Mouse (Mus musculus): ENCODE data around the gene Arhgef25. TPM values are rescaled to one million over a fixed set of nuclear protein-coding genes. Genes with fewer than 3 reads are reported as not detected.

Arhgef25 gene
- polyA plus RNA-seq, 1 experiment from 2014 or later = 14.3 TPM

DNA sequence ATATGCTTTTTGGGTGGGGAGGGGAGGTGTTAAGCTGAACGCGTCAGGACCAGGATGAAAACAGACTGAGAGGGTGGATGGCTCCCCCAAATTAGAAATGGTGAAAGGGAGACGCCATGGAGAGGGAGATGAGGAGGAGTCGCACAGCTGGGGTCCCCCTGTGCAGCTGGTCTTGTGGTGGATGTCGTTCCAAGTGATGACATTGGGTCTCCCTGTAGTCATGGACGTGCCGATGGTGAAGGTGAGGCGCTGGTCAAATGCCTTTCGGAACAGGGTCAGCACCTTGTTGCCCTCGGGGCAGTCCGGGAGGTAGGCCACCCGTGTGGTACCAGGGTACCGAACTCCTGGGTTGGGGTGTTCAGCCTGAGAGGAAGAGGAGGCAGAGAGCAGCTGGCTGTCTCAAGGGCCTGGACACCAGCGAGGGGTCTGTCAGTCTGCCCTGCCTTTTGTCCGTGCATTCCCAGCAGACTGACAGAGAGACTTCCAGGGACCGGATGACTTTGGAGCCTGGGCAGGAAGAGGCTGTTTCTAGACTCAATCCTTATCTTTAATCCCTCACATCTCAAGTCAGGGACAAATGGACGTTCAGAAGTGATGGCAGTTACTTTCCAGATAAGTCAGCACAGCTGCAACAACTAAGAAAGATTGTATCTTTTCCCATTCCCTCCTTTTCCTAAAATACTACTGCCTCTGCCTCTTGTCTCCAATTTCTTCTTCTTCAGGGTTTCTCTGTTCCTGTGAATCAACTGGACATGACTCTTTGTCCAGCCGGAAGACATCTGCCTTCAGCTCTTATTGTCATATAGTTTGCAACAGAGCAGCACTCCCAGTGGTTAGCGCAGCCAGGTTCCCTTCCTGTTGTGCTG, 1.5 kb upstream of the Arhgef25 start:
- Histone ChIP-seq H3K9me3 (replicated peaks) (no peaks in the 10 kb centered on the region; the same call in 1 of the 2 replicates), H3K27me3 (replicated peaks) (peaks cover 7% of the 10 kb centered on the region; the same call in 1 of the 2 replicates), H3K4me1 (peaks cover 84% of the 10 kb centered on the region), H3K4me2 (peak overlapping the region; percentile 95), H3K36me3 (peaks cover 16% of the 10 kb centered on the region), H3K4me3 (no peak overlapping the region), H3K9ac (peak overlapping the region; percentile 82), H3K27ac (peak overlapping the region; percentile 93)
- 56% methylated on average over 19 of the region's 19 CpGs for WGBS (ENCODE audit: insufficient replicate concordance)
- no peak for ATAC-seq

DNA sequence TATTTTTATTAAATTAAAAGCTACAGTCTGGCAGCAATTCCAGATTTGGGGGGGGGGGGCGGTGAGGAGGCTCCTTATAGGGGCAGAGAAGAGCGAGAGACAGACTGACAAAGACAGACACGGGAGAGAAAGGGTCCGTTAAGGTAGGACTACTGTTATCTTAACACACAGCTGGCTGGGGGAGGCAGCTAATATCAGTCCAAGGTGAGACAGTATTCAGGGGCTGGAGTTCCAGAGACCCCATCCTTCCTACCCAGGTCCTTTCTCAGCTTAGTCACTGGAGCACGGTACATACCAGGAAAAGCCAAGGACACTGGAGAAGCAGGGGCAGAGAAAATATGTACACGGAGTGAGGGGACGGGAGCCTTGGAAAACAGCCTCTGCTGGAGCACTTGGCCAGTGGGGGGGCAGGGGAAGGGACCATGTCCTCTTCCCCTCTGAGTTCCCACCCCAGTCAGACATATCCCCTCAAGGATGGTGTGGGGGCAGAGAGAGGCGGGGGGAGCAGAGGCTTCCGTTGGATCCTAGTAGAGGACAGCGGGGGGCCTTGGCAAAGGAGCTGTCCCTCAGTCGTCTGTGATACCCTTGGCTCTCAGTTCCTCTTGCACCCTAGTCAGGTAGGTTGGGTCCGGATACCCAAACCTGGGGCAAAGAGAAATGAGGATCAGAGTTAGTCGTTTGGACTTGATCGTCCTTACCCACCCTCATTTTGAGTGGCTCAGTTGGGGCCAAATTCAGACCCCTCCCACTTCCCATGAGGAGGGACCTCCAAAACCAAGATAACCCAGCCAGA, 711 bp upstream of the Arhgef25 start:
- peak; percentile 50 for ATAC-seq
- H3K27ac ChIP-seq = peak overlapping the region; percentile 93
- H3K27me3 ChIP-seq (replicated peaks) = peaks cover 7% of the 10 kb centered on the region; the same call in 1 of the 2 replicates
- H3K4me2 ChIP-seq = peak overlapping the region; percentile 95
- H3K36me3 ChIP-seq = peaks cover 17% of the 10 kb centered on the region
- peaks cover 77% of the 10 kb centered on the region for H3K4me1 ChIP-seq
- H3K9me3 ChIP-seq (replicated peaks) = no peaks in the 10 kb centered on the region; the same call in 1 of the 2 replicates
- WGBS (ENCODE audit: insufficient replicate concordance) = 18% methylated on average over 14 of the region's 14 CpGs
- peak overlapping the region; percentile 69 for H3K4me3 ChIP-seq
- H3K9ac ChIP-seq = peak overlapping the region; percentile 82

DNA sequence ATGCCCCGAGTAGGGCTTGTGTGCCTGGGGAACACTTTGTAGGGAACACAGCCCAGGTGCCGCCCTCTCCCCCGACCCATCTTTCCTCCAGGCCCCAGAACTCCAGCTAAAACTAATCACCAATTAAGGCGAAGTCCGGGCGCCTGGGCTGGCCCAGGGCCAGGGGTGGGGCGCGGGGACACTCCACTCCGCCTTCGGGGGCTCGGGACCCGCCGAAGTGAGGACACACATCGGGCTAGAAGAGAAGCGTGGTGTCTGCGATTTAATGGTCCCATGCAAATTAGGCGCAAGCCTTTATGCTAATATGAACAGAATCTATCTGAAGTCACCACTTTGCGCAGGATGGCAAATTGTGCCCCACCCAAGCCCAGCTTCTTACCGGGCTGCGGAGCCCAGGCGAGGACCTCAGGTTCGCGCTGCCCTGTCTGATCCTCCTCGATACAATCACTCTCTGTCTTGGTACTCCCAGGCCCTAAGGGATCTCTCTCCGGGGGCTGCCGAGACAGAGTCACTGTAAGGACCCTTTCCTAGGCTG, 700 bp downstream of the Arhgef25 start:
- Histone ChIP-seq H3K4me1 (peaks cover 71% of the 10 kb centered on the region), H3K36me3 (peaks cover 22% of the 10 kb centered on the region)
- ATAC-seq = peak; percentile 63

DNA sequence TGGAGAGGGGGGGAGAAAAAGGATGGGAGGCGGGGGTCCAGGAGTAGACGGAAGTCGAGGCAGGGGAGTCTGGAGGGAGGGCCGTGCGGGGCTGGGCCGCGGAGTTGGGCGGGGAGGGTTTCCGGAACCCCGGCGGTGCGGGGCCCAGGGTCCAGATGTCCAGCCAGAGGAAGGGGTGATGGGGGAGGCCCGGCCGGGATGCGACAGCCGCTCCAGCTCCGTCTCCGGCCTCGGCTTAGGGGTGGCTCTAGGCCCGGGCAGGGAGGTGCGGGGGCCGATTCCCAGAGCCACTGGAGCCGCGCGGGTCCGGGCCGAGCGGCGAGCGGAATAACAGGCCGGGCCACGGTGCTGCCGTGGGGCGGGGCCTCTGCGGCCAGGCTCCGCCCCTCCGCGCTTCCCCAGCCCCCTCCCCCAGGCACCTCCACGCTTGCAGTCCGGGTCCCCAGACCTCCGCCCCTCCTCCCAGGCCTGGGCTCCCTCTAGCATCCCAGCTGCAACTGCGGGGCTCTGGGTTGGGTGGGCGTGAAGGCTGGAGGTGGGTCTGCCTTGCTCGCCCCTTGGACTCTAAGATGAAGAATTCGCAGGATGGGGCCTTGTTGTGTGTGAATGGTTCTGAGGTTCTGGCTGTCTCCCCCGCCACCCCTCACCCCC, 1.3 kb downstream of the Arhgef25 start:
- peaks cover 73% of the 10 kb centered on the region for H3K4me1 ChIP-seq
- peak; percentile 69 for ATAC-seq
- H3K36me3 ChIP-seq = peaks cover 22% of the 10 kb centered on the region
- 0% methylated on average over 32 of the region's 46 CpGs for WGBS (ENCODE audit: insufficient replicate concordance)
- peaks cover 13% of the 10 kb centered on the region for H3K27me3 ChIP-seq (replicated peaks)
- H3K27ac ChIP-seq = peak overlapping the region; percentile 93
- H3K9me3 ChIP-seq (replicated peaks) = no peaks in the 10 kb centered on the region; the same call in 1 of the 2 replicates
- H3K9ac ChIP-seq = peak overlapping the region; percentile 82
- H3K4me2 ChIP-seq = peak overlapping the region; percentile 95
- peak overlapping the region; percentile 69 for H3K4me3 ChIP-seq

More for the DNA sequence above, 700 bp downstream of the Arhgef25 start:
- Histone ChIP-seq H3K4me3 (peak overlapping the region; percentile 69), H3K27ac (peak overlapping the region; percentile 93), H3K4me2 (peak overlapping the region; percentile 95), H3K9me3 (replicated peaks) (no peaks in the 10 kb centered on the region; the same call in 1 of the 2 replicates), H3K9ac (peak overlapping the region; percentile 82), H3K27me3 (replicated peaks) (peaks cover 8% of the 10 kb centered on the region)
- WGBS (ENCODE audit: insufficient replicate concordance) = under 1% methylated on average over 26 of the region's 26 CpGs

DNA sequence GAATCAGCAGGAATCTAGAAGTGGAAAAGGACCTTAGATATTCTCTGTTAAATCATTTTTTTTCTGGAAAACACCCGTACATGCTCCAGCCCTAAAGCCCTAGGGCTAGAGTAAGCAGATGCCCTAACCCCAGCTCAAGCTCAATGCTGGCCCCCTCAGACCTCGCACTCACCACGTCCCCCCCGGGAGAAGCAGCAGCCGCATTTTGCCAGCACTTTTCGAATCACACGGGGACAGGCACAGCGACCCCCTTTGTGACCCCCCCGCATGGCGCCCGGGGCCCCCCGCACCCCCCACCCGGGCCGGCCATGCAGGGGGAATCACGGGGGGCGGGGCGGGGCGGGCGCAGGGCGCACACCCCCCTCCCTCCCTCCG, 1.8 kb downstream of the Arhgef25 start:
- Histone ChIP-seq H3K4me2 (peak overlapping the region; percentile 95), H3K9me3 (replicated peaks) (no peaks in the 10 kb centered on the region; the same call in 1 of the 2 replicates), H3K27me3 (replicated peaks) (peaks cover 19% of the 10 kb centered on the region), H3K36me3 (peaks cover 21% of the 10 kb centered on the region), H3K27ac (peak overlapping the region; percentile 93), H3K4me3 (peak overlapping the region; percentile 69), H3K9ac (peak overlapping the region; percentile 82), H3K4me1 (peaks cover 71% of the 10 kb centered on the region)
- WGBS (ENCODE audit: insufficient replicate concordance) = 3% methylated on average over 21 of the region's 21 CpGs
- no peak for ATAC-seq

DNA sequence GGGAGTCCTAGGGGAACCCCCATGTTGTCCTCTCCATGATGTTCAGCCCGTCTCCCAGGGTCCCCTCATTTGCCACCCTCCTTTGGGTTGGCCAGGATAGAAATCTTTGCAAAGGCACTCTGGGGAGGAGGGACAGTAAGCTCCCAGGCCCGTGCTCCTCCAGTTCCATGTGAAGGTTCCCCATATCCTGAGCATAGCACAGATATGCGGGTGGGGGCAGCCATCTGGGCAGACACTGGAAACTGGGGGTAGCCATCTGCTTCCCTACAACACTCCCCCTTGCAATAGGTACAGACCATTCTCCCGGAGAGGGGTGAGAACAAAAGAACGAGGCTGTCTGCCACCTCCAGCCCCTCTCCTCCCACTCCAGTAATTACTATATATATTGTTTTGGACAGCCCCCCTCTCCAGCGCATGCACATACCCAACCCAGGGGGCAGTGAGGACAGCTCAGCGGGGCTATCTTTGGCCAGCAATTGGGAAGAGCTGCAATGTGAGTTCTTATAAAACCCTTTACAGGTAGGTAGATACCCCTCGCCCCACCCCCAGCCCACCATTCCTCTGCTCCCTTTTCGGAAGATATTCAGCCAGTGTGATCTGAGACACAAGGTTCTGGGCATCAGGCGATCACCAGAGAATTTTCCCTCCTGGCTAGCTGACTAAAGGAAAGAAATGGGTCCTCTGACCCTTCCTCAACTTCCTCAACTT, 2.4 kb downstream of the Arhgef25 start:
- Histone ChIP-seq H3K27me3 (replicated peaks) (peaks cover 24% of the 10 kb centered on the region), H3K9me3 (replicated peaks) (no peaks in the 10 kb centered on the region; the same call in 1 of the 2 replicates), H3K4me2 (peak overlapping the region; percentile 95), H3K4me1 (peaks cover 66% of the 10 kb centered on the region), H3K27ac (peak overlapping the region; percentile 93; the same call in 1 of the 2 replicates), H3K36me3 (peaks cover 19% of the 10 kb centered on the region), H3K4me3 (peak overlapping the region; percentile 69), H3K9ac (peak overlapping the region; percentile 82)
- WGBS (ENCODE audit: insufficient replicate concordance) = 55% methylated on average over 10 of the region's 10 CpGs
- ATAC-seq = no peak

DNA sequence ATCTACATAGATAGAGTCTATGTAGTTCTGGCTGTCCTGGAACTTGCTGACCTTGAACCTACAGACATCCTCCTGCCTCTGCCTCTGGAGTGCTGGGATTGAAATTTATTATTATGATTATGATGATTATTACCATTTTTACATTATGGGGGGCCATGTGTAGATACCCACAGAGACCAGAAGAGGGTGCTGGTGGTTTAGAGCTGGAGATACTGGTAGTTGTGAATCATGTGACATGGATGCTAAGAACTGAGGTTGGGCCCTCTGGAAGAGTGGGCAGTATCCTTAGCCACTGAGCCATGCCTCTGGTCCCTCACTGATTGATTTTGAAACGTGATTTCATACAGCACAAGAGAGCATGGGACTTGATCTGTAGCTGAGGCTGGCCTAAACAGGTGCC, 3.4 kb downstream of the Arhgef25 start:
- Histone ChIP-seq H3K4me1 (peaks cover 56% of the 10 kb centered on the region), H3K4me2 (no peak overlapping the region), H3K27ac (no peak overlapping the region), H3K9me3 (replicated peaks) (no peaks in the 10 kb centered on the region; the same call in 1 of the 2 replicates), H3K9ac (no peak overlapping the region), H3K27me3 (replicated peaks) (peaks cover 35% of the 10 kb centered on the region), H3K4me3 (no peak overlapping the region), H3K36me3 (peaks cover 18% of the 10 kb centered on the region)
- WGBS (ENCODE audit: insufficient replicate concordance) = 84% methylated on average over 1 of the region's 1 CpGs
- ATAC-seq = no peak

DNA sequence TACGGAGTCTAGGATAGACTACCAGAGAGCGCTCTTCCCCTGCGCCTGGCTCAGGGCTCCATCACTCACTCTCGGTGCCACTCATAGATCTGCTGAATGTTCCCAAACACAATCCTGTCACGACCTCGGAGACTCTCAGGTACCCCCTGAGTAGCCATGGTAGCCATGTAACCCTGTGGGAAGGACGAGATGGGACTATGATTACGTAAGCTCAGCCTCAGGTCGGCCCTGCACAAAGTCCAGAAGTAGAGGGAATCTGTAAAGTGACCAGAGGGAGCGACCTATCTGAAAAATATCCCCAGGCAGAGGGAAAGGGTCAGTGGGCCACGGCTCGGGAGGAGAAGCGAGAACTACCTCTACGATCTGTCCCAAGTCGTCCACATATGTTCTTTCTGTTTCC, 4.4 kb downstream of the Arhgef25 start:
- H3K9me3 ChIP-seq (replicated peaks) = no peaks in the 10 kb centered on the region; the same call in 1 of the 2 replicates
- no peak overlapping the region for H3K4me2 ChIP-seq
- 75% methylated on average over 15 of the region's 15 CpGs for WGBS (ENCODE audit: insufficient replicate concordance)

DNA sequence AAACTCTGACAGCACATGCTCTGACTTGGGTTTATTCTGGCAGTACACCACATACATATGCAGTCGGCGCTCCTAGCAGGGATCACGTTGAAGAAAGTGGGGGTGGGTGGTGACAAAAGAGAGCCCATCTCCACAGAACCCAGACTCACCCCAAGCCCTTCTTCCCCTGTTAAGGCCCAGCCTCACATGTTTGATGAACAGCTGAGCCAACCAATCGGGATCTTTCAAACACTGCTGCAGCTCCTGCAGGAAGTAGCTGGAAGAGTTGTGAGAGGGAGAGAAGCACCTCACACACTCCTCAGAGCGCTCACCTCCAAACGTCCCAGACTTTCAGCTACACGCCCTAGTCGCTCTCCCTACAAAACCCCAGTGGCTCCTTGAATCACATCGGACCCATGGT, 4.8 kb downstream of the Arhgef25 start:
- H3K4me2 ChIP-seq = no peak overlapping the region
- 67% methylated on average over 9 of the region's 9 CpGs for WGBS (ENCODE audit: insufficient replicate concordance)
- H3K9me3 ChIP-seq (replicated peaks) = no peaks in the 10 kb centered on the region; the same call in 1 of the 2 replicates
- H3K27ac ChIP-seq = no peak overlapping the region
- ATAC-seq = no peak
- H3K4me3 ChIP-seq = no peak overlapping the region
- H3K4me1 ChIP-seq = peaks cover 52% of the 10 kb centered on the region
- H3K27me3 ChIP-seq (replicated peaks) = peaks cover 48% of the 10 kb centered on the region
- no peak overlapping the region for H3K9ac ChIP-seq
- peaks cover 18% of the 10 kb centered on the region for H3K36me3 ChIP-seq

More for the DNA sequence above, 4.4 kb downstream of the Arhgef25 start:
- H3K27ac ChIP-seq = no peak overlapping the region
- no peak for ATAC-seq
- no peak overlapping the region for H3K4me3 ChIP-seq
- H3K27me3 ChIP-seq (replicated peaks) = peaks cover 44% of the 10 kb centered on the region
- H3K36me3 ChIP-seq = peaks cover 18% of the 10 kb centered on the region
- no peak overlapping the region for H3K9ac ChIP-seq
- H3K4me1 ChIP-seq = peaks cover 52% of the 10 kb centered on the region

DNA sequence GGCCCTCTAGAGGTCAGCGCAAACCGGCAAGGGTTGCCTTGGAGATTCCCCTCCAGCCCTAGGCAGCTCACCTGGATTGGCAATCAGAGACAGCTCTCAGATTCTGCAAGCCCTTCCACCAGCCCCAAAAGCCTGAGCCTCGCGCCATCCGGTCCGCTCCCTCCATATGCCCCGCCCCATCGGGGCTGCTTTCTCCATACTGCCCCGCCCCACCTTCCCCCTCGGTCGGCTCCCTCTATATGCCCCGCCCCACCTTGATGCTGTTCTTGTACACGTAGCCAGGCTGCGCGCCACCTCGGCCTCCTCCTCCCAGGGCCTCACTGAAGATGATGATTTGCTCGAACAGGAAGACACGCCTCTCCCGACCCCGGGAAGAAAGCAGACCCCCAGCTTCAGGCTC, 6.1 kb downstream of the Arhgef25 start:
- Histone ChIP-seq H3K9me3 (replicated peaks) (no peaks in the 10 kb centered on the region; the same call in 1 of the 2 replicates), H3K9ac (no peak overlapping the region; the same call in 1 of the 2 replicates), H3K27ac (no peak overlapping the region), H3K27me3 (replicated peaks) (peaks cover 62% of the 10 kb centered on the region), H3K36me3 (peaks cover 18% of the 10 kb centered on the region), H3K4me3 (0 out of 2 replicates have a peak overlapping the region, but pooled peaks have one; percentile 6), H3K4me2 (peak overlapping the region; percentile 23), H3K4me1 (peaks cover 50% of the 10 kb centered on the region)
- 23% methylated on average over 20 of the region's 20 CpGs for WGBS (ENCODE audit: insufficient replicate concordance)
- peak; percentile 50 for ATAC-seq
